Mouse (Mus musculus): ENCODE data around the gene Tm9sf3. TPM values are rescaled to one million over a fixed set of nuclear protein-coding genes. Genes with fewer than 3 reads are reported as not detected.

Gene Tm9sf3
- total and polyA plus RNA-seq, 3 experiments = 34.3 to 114 (median 103) TPM

DNA sequence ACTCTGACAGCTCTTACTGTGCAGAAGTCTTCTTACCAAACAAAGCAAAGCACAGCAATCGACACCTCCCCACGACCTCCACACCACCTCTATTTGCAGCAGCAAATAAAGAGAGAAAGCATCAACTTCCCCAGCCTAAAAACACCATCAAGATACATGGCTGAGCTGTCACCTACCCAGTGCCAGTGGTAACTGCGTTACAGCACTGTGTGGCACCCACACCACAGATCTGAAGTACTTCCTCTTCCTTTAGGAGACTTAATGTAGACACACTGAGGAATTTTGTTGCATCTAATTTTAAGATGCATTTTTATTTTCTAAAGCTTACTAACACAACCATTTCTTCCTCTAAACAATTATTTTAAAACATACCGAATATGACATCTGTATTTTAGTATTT is 17.5 kb downstream of the Tm9sf3 start:
- H3K36me3 ChIP-seq (ENCODE audit: control insufficient read depth in 1 of 2, insufficient read depth in 2 of 2, low read length in 2 of 2) = peaks cover 0 to 35% of the 10 kb centered on the region in 2 experiments; a peak in 2 of 4 replicates
- H3K9me3 ChIP-seq (replicated peaks; ENCODE audit: insufficient read depth, low read length) = no peaks in the 10 kb centered on the region
- no peak overlapping the region for H3K9ac ChIP-seq (ENCODE audit: control insufficient read depth, low read depth, low read length, poor library complexity, severe bottlenecking)
- no peak overlapping the region for H3K27ac ChIP-seq (ENCODE audit: control insufficient read depth, low read depth, low read length)
- H3K4me3 ChIP-seq (ENCODE audit: control insufficient read depth in 1 of 2, insufficient read depth in 1 of 2, low read depth in 2 of 2, low read length in 2 of 2) = no peak overlapping the region
- H3K79me2 ChIP-seq (ENCODE audit: control insufficient read depth, insufficient read depth, low read length, poor library complexity) = peaks cover 4% of the 10 kb centered on the region; the same call in 1 of the 2 replicates
- no peak for TF ChIP-seq MYC (IDR thresholded peaks at IDR 0.05; ENCODE audit: low read depth, low read length)
- TF ChIP-seq POLR2AphosphoS5 (IDR thresholded peaks at IDR 0.05; ENCODE audit: borderline replicate concordance, low read depth, low read length) = no peak
- TF ChIP-seq RCOR1 (IDR thresholded peaks at IDR 0.05; ENCODE audit: low read depth, low read length) = no peak
- no peak for TF ChIP-seq MAZ (IDR thresholded peaks at IDR 0.05; ENCODE audit: low read depth, low read length)
- TF ChIP-seq ETS1 (IDR thresholded peaks at IDR 0.05; ENCODE audit: low read depth, low read length) = no peak
- no peak for TF ChIP-seq SIN3A (IDR thresholded peaks at IDR 0.05; ENCODE audit: low read length)
- TF ChIP-seq POLR2A (IDR thresholded peaks at IDR 0.05; ENCODE audit: control insufficient read depth in 1 of 2, insufficient read depth in 1 of 2, low read depth in 1 of 2, low read length in 2 of 2, poor library complexity in 1 of 2) = no peak
- no peak for TF ChIP-seq GATA1 (IDR thresholded peaks at IDR 0.05; ENCODE audit: low read depth, low read length)
- TF ChIP-seq MAFK (IDR thresholded peaks at IDR 0.05; ENCODE audit: borderline replicate concordance, low read depth, low read length) = no peak
- no peak for TF ChIP-seq EP300 (IDR thresholded peaks at IDR 0.05; ENCODE audit: low read depth in 1 of 2, low read length in 2 of 2)
- TF ChIP-seq POLR2AphosphoS2 (IDR thresholded peaks at IDR 0.05; ENCODE audit: low read length) = no peak
- TF ChIP-seq ZKSCAN1 (IDR thresholded peaks at IDR 0.05; ENCODE audit: low read depth, low read length) = no peak
- no peak for TF ChIP-seq RAD21 (IDR thresholded peaks at IDR 0.05; ENCODE audit: low read depth, low read length)
- TF ChIP-seq GABPA (IDR thresholded peaks at IDR 0.05; ENCODE audit: low read depth, low read length) = no peak
- TF ChIP-seq NRF1 (IDR thresholded peaks at IDR 0.05; ENCODE audit: insufficient read depth, low read depth, low read length, poor library complexity, severe bottlenecking) = no peak
- TF ChIP-seq ZNF384 (IDR thresholded peaks at IDR 0.05; ENCODE audit: low read depth, low read length) = no peak
- TF ChIP-seq CTCF (IDR thresholded peaks at IDR 0.05 in 2 of 3, conservative IDR thresholded peaks at IDR 0.05 in 1 of 3; ENCODE audit: control insufficient read depth in 1 of 3, insufficient read depth in 1 of 3, low read depth in 2 of 3, low read length in 3 of 3, poor library complexity in 1 of 3, severe bottlenecking in 1 of 3) = no peak
- no peak for TF ChIP-seq BHLHE40 (IDR thresholded peaks at IDR 0.05; ENCODE audit: borderline replicate concordance, low read depth, low read length)
- no peak for TF ChIP-seq MYB (IDR thresholded peaks at IDR 0.05; ENCODE audit: low read depth, low read length)
- no peaks in the 10 kb centered on the region; a peak in 1 of 4 replicates for H3K4me1 ChIP-seq (ENCODE audit: control insufficient read depth in 1 of 2, insufficient read depth in 2 of 2, low read length in 2 of 2)
- peak; percentile 46 for DNase-seq (ENCODE audit: low read depth, low spot score)
- H3K27me3 ChIP-seq (ENCODE audit: control insufficient read depth in 1 of 2, insufficient read depth in 2 of 2, low read length in 2 of 2) = no peaks in the 10 kb centered on the region

DNA sequence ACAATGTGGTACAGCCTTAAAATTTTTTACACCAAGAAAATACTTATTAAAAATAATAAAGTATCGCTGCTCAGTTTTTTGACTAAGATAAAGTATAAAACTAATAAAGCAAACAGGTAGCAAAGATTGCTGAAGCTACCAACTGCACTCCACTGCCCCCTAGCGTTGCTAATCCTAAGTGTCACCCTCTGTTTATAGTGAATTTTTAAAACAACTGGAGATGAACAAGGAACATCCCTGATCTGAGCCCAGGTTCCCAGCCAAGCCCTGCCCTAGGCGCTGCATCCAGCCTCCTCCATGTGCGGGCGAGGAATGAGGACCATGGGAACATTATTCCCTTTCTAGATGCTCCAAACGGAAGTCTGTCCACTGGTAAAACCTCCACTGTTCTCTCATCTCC is 19.2 kb downstream of the Tm9sf3 start:
- Histone ChIP-seq H3K9me3 (replicated peaks; ENCODE audit: insufficient read depth, low read length) (no peaks in the 10 kb centered on the region), H3K36me3 (ENCODE audit: control insufficient read depth in 1 of 2, insufficient read depth in 2 of 2, low read length in 2 of 2) (peaks cover 0 to 42% of the 10 kb centered on the region in 2 experiments; a peak in 2 of 4 replicates), H3K9ac (ENCODE audit: control insufficient read depth, low read depth, low read length, poor library complexity, severe bottlenecking) (no peak overlapping the region), H3K27me3 (ENCODE audit: control insufficient read depth in 1 of 2, insufficient read depth in 2 of 2, low read length in 2 of 2) (no peaks in the 10 kb centered on the region), H3K27ac (ENCODE audit: control insufficient read depth, low read depth, low read length) (no peak overlapping the region), H3K79me2 (ENCODE audit: control insufficient read depth, insufficient read depth, low read length, poor library complexity) (no peaks in the 10 kb centered on the region; the same call in 1 of the 2 replicates), H3K4me3 (ENCODE audit: control insufficient read depth in 1 of 2, insufficient read depth in 1 of 2, low read depth in 2 of 2, low read length in 2 of 2) (no peak overlapping the region), H3K4me1 (ENCODE audit: control insufficient read depth in 1 of 2, insufficient read depth in 2 of 2, low read length in 2 of 2) (no peaks in the 10 kb centered on the region; a peak in 1 of 4 replicates)
- no peak for TF ChIP-seq USF2 (IDR thresholded peaks at IDR 0.05; ENCODE audit: borderline replicate concordance in 1 of 2, insufficient read depth in 1 of 2, low read depth in 1 of 2, low read length in 2 of 2)
- TF ChIP-seq CTCF (IDR thresholded peaks at IDR 0.05 in 2 of 3, conservative IDR thresholded peaks at IDR 0.05 in 1 of 3; ENCODE audit: control insufficient read depth in 1 of 3, insufficient read depth in 1 of 3, low read depth in 2 of 3, low read length in 3 of 3, poor library complexity in 1 of 3, severe bottlenecking in 1 of 3) = peak; percentile 54 to 79 (median 71)
- TF ChIP-seq SMC3 (IDR thresholded peaks at IDR 0.05; ENCODE audit: low read depth, low read length) = peak; percentile 32; the same call in 1 of the 2 replicates
- DNase-seq (ENCODE audit: low read depth, low spot score) = peak; percentile 73
